Mouse (Mus musculus) thymus, postnatal 4 days (tissue): ENCODE results near the gene 1700025F22Rik.
A peak's percentile ranks its signal among the peaks of the same experiment; 100 is the strongest.
"Not testable (repeated sequence)": the region's sequence is repeated elsewhere in the genome, so short reads cannot be mapped to it uniquely, and the experiment has no call there.

ENCODE experiments used
- DNase-seq: peaks from one replicate; pipeline ENCODE4 v3.0.0; 2021

Gene 1700025F22Rik

DNA sequence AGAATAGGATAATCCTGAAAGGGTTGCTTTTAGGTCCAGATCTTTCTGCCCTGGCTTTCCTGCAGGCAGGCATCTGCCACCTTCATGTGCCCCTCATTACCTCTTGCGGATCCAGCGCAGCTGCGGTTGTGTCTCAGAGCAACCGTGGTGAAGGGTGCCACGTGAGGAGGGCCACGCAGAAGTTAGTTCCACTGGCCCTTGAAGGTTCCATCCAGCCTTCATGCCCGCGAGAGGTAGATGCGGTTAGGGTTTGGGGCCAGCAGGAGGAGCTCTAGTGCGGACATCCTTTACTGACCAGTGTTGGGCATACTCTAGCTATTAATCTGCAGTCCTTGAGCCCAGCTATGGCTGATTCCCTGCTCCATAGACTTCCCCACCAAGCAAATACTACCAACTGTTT, at the start of gene 1700025F22Rik:
Gene 1700025F22Rik, minus strand, starts transcription at position 149 of the 400 bp plus-strand sequence.
- peak; percentile 28 for DNase-seq

DNA sequence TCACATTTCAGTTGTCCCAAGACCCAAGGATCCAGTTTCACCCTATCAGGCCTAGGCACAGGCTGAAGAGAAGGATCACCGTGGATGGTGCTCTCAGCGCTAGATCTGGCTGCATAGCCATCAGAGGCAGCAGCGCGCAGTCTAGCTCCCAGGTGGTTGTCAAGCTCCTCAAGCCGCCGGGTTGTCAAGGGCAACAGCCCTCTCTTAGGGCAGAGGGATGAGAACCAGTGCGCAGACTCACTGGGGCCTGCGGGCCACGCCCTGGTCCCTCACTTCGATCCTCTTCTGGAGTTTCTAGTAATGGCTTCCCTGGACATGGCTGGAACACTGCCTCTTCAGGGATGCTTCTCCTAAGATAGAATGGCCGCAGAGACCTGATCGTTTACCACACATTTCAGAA, 31.4 kb upstream of the 1700025F22Rik start, which contains the start of gene Ms4a13:
Gene Ms4a13, minus strand, starts transcription at position 192 of the 400 bp plus-strand sequence.
- no peak for DNase-seq

DNA sequence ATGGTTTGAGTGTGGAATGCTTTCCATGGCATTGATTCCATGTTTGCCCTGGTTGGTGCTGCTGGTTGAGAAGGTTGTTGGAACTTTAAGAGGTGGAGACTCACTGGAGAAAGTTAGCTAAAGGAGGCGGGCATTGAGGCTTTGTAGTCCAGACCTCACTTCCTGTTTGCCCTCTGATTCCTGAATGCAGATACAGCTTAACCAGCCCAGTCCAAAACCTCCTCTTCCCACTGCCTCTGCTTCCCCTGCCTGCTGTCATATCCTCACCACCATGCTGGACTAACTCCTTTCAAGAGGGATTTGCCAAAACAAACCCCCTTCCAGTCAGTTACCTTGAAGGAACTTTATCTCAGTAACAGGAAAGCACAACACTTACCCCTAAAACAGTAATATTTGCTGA, 27.4 kb upstream of the 1700025F22Rik start:
- no peak for DNase-seq

DNA sequence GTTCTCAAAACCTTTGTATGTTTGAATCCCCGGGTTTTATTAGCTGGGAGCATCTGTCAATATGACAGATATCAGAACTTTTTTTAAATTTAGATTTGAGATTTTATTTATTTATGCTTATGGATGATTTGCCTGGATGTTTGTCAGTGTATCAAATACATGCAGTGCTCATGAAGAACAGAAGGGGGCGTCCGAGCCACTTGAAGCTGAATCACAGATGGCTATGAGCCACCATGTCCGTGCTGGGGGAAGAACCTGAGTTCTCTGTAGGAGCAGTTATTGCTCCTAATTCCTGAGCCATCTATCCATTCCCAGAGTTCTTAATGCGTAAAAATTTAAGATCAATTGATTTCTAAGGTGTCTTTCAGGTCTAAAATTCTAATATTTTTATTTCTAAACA, 19.0 kb upstream of the 1700025F22Rik start:
- peak; percentile 43 for DNase-seq

DNA sequence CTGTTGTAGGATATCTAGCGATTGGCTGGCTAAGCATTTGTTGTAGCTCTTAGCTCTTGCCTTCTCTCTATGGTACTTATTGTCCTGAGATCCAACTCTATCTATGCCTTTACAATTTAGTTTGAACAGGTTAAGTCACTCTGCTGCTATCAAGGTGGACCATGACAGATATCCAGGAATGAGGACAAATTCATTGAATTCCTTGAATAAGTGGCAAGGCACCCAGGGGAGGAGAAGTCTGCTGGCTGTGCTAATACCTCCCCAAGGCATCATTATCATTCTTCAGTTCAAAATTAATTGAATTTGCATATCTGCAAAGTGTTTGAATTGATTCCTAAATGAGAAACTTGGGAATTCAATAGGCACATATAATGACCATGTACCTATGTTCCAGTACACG, 12.3 kb upstream of the 1700025F22Rik start:
- DNase-seq: no peak

DNA sequence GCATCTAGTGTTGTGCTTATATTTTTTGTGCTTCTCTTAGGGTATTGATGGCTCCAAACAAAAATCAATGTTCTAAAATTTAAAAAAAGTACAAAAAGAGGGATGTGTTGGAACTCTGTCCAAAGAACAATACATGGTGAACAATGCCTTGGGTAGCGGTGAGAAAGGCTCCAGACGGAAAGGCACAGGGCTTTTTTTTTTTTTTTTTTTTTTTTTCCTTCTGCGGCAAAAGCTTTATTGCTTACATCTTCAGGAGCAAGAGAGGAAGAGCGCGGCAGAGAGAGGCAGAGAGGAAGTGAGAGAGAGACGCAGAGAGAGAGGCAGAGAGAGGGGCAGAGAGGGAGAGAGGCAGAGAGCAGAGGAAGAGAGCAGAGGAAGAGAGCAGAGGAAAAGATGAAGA, 7.2 kb downstream of the 1700025F22Rik start:
- not testable (repeated sequence) for DNase-seq

DNA sequence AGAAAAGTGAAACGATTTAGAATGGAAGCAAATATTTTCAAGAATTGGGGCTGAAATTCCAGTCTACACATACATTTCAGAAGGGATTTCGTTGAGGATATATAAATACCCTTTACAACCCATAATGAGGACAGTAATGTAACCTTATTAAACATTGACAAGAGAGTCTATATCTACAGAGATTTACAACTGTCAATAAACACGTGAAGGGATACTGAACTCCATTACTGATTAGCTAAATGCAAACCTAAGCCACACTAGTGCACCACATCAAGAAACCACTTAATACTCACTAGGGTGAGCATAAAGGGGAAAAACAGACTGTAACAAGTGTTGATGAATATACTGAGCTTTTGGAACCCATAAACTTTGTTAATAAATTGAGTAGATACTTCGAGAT, 29.8 kb downstream of the 1700025F22Rik start:
- no peak for DNase-seq

DNA sequence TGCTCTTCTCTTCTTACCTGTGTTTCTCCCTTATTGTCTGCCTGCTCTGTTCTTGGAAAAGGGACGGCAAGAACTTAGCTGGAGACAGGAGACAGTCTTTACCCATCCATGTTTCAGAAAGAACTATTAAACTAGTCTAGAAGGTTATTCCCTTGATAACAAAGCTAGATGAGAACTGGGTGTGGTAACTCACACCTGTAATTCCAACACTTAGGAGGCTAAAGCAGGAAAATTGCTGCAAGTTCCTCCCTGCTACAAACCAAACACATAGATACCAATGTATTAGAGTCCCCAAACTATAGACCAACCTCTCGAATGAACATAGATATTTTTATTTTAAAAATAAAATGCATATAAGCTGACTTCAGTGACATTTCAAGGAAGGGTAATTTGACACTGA, 30.3 kb downstream of the 1700025F22Rik start:
- no peak for DNase-seq

DNA sequence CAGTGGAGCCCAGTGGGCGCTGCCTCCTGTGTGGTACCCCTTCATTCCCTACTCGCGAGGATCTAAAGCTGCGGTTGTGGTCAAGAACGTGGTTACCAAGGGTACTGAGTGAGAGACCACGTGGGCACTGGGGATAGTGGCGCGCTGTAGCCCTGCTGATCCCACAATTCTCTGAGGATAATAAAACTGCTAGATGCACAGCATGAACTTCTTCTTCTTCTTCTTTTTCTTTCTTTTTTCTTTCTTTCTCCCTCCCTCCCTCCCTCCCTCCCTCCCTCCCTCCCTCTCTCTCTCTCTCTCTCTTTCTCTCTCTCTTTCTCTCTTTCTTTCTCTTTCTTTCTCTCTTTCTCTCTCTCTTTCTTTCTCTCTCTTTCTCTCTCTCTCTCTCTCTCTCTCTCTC, 34.3 kb downstream of the 1700025F22Rik start, which contains the start of gene 1700017D01Rik:
Gene 1700017D01Rik, minus strand, starts transcription at position 101 of the 400 bp plus-strand sequence.
- DNase-seq: not testable (repeated sequence)

DNA sequence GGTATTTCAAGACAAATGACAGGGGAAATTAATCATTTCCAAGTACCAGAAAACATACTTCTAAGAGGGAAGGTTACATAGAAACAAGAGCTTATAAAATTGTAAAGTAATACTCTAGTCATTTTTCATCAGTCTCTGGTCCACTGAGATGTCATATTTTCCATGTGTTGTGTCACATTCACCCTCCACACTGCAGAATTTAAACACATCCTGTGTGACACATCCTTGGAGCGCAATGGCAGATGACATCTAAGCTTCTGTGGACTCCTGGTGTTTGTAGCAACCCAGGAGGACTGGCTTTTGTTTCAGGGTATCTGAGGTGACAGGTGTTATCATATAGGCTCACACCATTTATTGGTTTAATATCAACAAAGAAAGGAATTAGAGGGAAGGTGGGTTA, 35.4 kb downstream of the 1700025F22Rik start:
- no peak for DNase-seq

DNA sequence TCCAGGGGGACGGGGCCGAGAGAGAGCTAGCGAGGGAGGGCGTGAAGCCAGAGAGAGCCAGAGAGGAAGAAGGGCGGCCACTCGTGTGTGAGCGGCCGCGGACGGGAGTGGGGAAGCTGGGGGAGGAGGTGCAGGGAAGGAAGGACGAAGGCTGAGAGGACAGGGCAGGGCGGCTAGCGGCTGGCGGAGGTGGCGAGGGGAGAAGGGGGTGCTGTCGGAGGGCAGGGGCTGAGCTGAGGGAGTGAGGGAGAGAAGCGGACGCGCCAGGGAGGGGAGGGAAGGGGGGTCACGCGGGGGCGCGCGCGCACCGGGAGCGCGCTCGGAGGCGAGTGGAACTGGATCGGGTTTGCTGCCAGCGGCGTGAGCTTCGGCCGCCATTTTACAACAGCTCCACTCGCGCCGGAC, 44.1 kb downstream of the 1700025F22Rik start:
- DNase-seq: peak; percentile 30

DNA sequence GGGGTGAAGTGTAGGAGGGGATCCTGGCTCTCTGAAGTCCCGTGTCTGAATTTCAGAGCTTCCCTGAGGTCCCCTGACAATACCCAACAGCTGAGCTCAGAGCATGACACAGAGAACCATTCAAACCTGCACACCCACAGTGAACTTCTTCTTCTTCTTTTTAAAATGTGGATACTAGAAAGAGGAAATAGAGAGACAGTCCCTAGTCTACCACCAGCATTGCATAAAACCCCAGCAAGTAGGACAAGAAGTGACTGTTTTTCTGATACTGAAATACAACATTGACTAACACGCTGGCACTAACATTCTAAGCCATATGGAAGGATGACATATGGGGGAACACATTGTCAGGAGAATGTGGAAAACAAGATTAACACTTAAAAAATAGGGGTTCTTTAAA, 45.8 kb downstream of the 1700025F22Rik start:
- no peak for DNase-seq

DNA sequence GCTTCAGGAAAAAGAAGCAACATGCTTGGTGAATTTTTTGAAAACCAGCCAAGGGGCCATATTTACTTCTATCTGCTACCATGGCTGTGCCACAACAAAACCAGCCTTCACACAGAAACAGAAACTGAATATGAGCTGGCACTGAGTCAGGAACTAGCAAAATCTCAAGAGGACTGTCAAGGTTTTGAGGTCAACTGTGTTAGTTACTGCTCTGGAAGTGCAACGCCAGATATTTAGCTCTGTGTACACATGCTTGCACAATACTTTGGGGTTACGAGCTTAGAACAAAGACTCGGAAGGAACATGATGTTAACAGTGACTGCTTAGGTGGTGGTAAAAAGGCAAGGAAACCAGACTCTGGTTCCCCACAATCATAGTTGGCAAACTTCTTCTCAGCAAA, 57.4 kb downstream of the 1700025F22Rik start:
- DNase-seq: no peak

DNA sequence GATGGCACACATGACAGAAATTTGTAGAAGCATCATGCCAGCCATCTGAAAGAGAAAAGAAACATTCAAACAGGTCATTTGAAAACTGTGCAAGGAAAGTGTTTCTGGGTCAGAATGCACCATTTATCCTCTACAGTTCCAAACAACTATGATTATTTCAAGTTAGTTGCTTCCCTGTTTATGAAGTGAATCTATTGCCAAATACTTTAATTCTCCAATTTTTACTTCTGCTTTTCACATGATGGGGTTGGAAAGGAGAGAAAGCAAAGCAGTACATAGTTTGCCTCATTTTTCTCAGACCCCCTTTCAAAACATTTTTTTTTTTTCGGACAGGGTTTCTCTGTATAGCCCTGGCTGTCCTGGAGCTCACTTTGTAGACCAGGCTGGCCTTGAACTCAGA, 63.2 kb downstream of the 1700025F22Rik start:
- DNase-seq: no peak

DNA sequence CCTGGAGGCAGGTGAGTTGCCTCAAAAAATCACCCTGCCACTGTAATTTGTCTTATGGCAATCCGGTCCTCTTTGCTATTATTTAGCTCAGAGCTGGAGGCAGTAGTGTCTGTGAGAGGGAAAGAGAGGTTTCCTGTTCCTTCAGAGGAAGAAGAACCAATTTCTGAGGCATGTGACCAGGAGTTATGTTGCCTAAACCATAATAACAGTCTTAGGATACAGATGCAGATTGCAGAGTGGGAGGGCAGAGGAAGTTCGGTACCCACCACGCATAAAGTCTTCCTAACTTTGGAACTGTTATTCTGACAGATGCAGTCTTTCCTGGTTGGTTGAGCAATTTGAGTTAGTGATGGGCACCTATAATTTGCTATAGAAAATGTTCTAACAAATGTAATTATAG, 66.7 kb downstream of the 1700025F22Rik start:
- no peak for DNase-seq

DNA sequence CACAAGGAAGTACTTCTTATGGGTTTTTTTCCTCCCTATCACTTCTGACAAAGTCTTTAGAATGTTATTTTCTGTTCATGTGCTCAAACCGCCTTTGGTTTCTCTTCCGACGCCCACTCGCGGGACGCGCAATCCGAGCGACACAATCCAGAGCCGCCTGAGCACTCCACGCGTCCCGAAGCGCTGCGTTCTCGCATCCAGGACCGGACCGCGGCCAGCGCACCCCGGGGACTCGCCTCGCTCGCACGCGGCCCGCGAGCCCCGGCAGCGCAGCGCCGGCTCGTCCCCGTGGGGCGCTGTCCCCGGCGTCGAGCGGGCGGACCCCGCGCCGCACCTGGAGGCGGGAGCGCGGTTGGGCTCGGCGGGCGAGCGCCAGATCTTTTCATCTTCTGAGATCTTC, 73.0 kb downstream of the 1700025F22Rik start:
- DNase-seq: peak; percentile 36
